Mouse (Mus musculus) spleen, postnatal 4 days (tissue): ENCODE data around the gene Sprr2e.

ENCODE experiments used
- DNase-seq, 2 experiments: peaks; one replicate each; pipeline ENCODE4 v3.0.0; 2022; ENCODE audit warnings: low spot score in 2 of 2

Sprr2e gene

GRCm38 (mm10) chr3:92351843-92352242 is at the start of gene Sprr2e:
Gene Sprr2e (plus strand): TSS chr3:92352143.
- no peak for DNase-seq

GRCm38 (mm10) chr3:92307406-92307805 is 44.5 kb upstream of the Sprr2e start:
- no peak for DNase-seq

- DNase-seq, result no peak
Measured at GRCm38 (mm10) chr3:92316320-92316719, 35.6 kb upstream of the Sprr2e start, which contains the start of gene Sprr2b. Gene Sprr2b (plus strand): TSS chr3:92316620.

GRCm38 (mm10) chr3:92317384-92317783 is 34.6 kb upstream of the Sprr2e start:
- no peak for DNase-seq

- no peak for DNase-seq
Measured at GRCm38 (mm10) chr3:92336278-92336677, 15.7 kb upstream of the Sprr2e start.

- DNase-seq, result no peak
Measured at GRCm38 (mm10) chr3:92338840-92339239, 13.1 kb upstream of the Sprr2e start, which contains the start of gene Sprr2d. Gene Sprr2d (plus strand): TSS chr3:92339140.

GRCm38 (mm10) chr3:92361619-92362018 is 9.7 kb downstream of the Sprr2e start:
- no peak for DNase-seq

GRCm38 (mm10) chr3:92364887-92365286 is 12.9 kb downstream of the Sprr2e start, which contains the start of gene Sprr2f:
Gene Sprr2f (plus strand): TSS chr3:92365187.
- no peak for DNase-seq

GRCm38 (mm10) chr3:92373613-92374012 is 21.7 kb downstream of the Sprr2e start:
- DNase-seq, result no peak

- no peak for DNase-seq
Measured at GRCm38 (mm10) chr3:92385385-92385784, 33.4 kb downstream of the Sprr2e start, which contains the start of gene Sprr2h. Gene Sprr2h (plus strand): TSS chr3:92385685.

GRCm38 (mm10) chr3:92394301-92394700 is 42.4 kb downstream of the Sprr2e start:
- no peak for DNase-seq
